Mouse (Mus musculus) lung, embryonic 14.5 days (tissue): Measurements from ENCODE around the gene Fggy. TPM values are rescaled to one million over a fixed set of nuclear protein-coding genes. Genes with fewer than 3 reads are reported as not detected.
A peak's percentile ranks its signal among the peaks of the same experiment; 100 is the strongest.

Experiments used
- ATAC-seq: fragments of 200-750 bp; cut with Nextera tagmentation; 2 replicates; pipeline ENCODE4 v1.8.0; 2017; ENCODE audit warnings: mild to moderate bottlenecking, moderate TSS enrichment, moderate library complexity; ENCODE audit not compliant: insufficient read depth
- DNase-seq: peaks from one replicate; pipeline ENCODE4 v3.0.0-alpha.2; 2015
- H3K27ac ChIP-seq: fragments of 300-500 bp; sonication (generic); 2 replicates; pipeline ENCODE4 v1.5.1; 2014; ENCODE audit warnings: low read depth, mild to moderate bottlenecking, moderate library complexity
- H3K27me3 ChIP-seq: fragments of 300-500 bp; sonication (generic); 2 replicates; pipeline ENCODE4 v1.6.1; 2014; ENCODE audit warnings: low read length, control low read depth; ENCODE audit not compliant: insufficient read depth
- H3K36me3 ChIP-seq: fragments of 300-500 bp; sonication (generic); 2 replicates; pipeline ENCODE4 v1.6.1; 2014; ENCODE audit warnings: control low read depth; ENCODE audit not compliant: insufficient read depth
- H3K4me1 ChIP-seq: fragments of 300-500 bp; sonication (generic); 2 replicates; pipeline ENCODE4 v1.6.1; 2014; ENCODE audit warnings: antibody characterized with exemption, control low read depth; ENCODE audit not compliant: insufficient read depth
- H3K4me2 ChIP-seq: fragments of 300-500 bp; sonication (generic); 2 replicates; pipeline ENCODE4 v1.6.1; 2014; ENCODE audit warnings: mild to moderate bottlenecking
- H3K4me3 ChIP-seq: fragments of 300-500 bp; sonication (generic); 2 replicates; pipeline ENCODE4 v1.5.1; 2014; ENCODE audit warnings: low read depth, low read length
- H3K9ac ChIP-seq: fragments of 300-500 bp; sonication (generic); 2 replicates; pipeline ENCODE4 v1.6.1; 2014
- H3K9me3 ChIP-seq: fragments of 300-500 bp; sonication (generic); 2 replicates; pipeline ENCODE4 v1.6.1; 2016; ENCODE audit warnings: low read depth, low read length, control low read depth
- CTCF ChIP-seq: IDR thresholded peaks from 2 replicates; pipeline ENCODE4 v1.5.1; 2016; ENCODE audit warnings: antibody characterized with exemption, low read depth
- WGBS: fragments of 180-500 bp; shearing (Covaris S2); extraction: QIAGEN DNeasy Blood & Tissue Kit; methylation state at CpG from one replicate; pipeline ENCODE4 v1.1.7; 2014; 5-methylcytosine and 5-hydroxymethylcytosine counted together
- polyA plus RNA-seq: library from polyadenylated mRNA; unstranded; fragments of >200 nt; fragmentation: Nextera tagmentation; extraction: Ambion mirVana; gene quantifications from 2 replicates; pipeline ENCODE4 v1.2.1, GENCODE M21; 2014

Gene Fggy
- polyA plus RNA-seq, 1 experiment from 2014 or later, result 9.8 TPM

DNA sequence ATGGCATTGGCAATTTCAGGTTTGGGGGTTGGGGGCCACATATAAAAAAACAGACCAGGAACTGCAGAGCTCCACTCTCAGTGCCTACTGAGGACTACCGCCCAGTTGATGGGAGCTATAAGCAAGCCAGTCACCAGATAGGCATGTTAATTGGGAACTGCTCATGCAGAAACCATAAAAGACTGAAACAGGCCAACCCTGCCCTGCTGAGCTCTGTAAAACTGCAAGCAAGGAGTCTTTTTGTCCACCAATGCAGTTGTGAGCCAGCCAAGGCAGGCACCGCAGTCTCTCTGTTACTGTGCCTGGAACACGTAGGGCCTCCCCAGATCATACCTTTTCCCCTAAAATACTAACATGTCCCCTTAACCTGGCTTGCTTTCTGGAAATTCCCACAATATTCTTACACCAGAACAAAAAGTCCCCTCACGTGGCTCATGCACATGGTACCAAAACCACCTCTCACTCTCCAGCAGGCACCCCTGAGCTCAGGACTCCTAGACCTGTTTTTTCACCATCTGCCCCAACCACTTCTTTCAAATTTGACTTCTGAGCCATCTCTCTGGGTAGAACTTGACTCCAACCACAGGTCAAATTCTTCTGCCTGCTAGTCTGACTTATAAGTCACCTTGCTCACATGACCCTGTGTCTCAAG, 377.2 kb downstream of the Fggy start:
- Histone ChIP-seq H3K36me3 (no peaks in the 10 kb centered on the region), H3K9ac (no peak overlapping the region), H3K27me3 (no peaks in the 10 kb centered on the region), H3K4me3 (no peak overlapping the region), H3K9me3 (no peaks in the 10 kb centered on the region), H3K4me1 (no peaks in the 10 kb centered on the region), H3K27ac (no peak overlapping the region), H3K4me2 (no peak overlapping the region)
- no peak for DNase-seq
- no peak for TF ChIP-seq CTCF
- no peak for ATAC-seq
- 85% methylated on average over 4 of the region's 4 CpGs for whole genome bisulfite sequencing

DNA sequence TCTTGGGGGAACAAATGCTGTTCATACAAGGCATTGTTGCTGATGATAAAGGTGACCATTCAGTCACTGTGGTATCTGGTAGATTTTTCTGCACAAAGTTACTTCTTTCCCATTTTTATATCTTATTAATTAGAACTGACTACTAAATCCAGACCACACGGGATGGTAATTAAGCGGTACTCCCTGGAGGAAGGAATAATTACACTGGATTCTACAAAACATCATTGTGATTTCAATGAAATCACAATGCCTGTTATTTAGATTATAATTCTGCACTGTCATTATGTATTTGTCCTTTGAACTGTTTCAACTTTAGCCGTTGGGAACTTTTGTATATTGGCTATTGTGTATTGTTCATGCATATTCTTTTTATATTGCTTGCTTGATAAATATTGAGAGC, 381.4 kb downstream of the Fggy start:
- no peak for ATAC-seq
- Histone ChIP-seq H3K27ac (no peak overlapping the region), H3K4me3 (no peak overlapping the region), H3K9ac (no peak overlapping the region), H3K36me3 (no peaks in the 10 kb centered on the region), H3K27me3 (no peaks in the 10 kb centered on the region), H3K9me3 (no peaks in the 10 kb centered on the region), H3K4me2 (no peak overlapping the region), H3K4me1 (no peaks in the 10 kb centered on the region)
- no peak for DNase-seq
- WGBS, result 82% methylated on average over 3 of the region's 3 CpGs
- TF ChIP-seq CTCF, result no peak

DNA sequence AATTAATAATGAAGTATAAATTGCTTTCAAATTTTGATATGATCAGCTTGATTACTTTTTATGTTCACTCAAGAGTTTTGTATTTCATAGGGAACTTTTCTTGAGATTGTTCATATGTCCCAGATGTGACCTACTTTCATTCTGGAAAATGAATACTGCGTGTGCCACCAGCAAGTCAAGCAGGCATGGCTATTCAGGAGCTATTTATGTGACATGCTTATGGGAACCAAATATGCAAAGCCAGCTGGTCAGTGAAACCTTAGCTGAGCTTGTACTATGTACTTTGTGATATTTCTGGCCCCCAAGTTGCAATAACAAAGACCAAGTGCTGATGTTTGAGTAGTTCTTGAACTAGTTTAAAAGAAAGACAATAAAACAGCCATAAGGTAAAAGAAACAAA, 390.6 kb downstream of the Fggy start:
- H3K4me1 ChIP-seq, result no peaks in the 10 kb centered on the region
- DNase-seq (no peak), ATAC-seq (no peak)
- no peak overlapping the region for H3K27ac ChIP-seq
- H3K27me3 ChIP-seq, result no peaks in the 10 kb centered on the region
- H3K9me3 ChIP-seq, result no peaks in the 10 kb centered on the region
- no peak overlapping the region for H3K4me2 ChIP-seq
- no peak overlapping the region for H3K4me3 ChIP-seq
- no peak overlapping the region for H3K9ac ChIP-seq
- WGBS, result 57% methylated on average over 1 of the region's 1 CpGs
- TF ChIP-seq CTCF, result no peak
- H3K36me3 ChIP-seq, result no peaks in the 10 kb centered on the region

DNA sequence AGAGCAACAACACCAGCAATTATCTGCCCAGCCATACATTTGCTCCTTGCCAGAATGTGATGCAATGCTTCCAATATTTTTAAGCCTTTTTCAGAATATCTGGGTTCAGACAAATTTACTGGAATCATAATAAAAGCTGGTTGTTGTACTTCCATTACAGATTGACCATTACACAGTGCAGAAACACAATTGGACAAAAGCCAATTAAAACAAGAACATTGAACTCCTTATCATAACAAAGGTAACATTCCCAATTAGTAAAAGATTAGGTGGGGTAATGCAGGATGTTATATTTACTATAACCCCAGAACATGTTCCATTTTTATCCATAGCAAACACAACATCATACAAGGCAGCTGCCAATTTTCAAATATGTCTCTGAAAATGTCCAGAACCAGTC, 396.0 kb downstream of the Fggy start:
- no peak for ATAC-seq
- Histone ChIP-seq H3K27me3 (no peaks in the 10 kb centered on the region), H3K27ac (no peak overlapping the region), H3K4me2 (no peak overlapping the region), H3K4me1 (no peaks in the 10 kb centered on the region), H3K36me3 (no peaks in the 10 kb centered on the region), H3K4me3 (no peak overlapping the region), H3K9ac (no peak overlapping the region), H3K9me3 (no peaks in the 10 kb centered on the region)
- TF ChIP-seq CTCF, result no peak
- no peak for DNase-seq

DNA sequence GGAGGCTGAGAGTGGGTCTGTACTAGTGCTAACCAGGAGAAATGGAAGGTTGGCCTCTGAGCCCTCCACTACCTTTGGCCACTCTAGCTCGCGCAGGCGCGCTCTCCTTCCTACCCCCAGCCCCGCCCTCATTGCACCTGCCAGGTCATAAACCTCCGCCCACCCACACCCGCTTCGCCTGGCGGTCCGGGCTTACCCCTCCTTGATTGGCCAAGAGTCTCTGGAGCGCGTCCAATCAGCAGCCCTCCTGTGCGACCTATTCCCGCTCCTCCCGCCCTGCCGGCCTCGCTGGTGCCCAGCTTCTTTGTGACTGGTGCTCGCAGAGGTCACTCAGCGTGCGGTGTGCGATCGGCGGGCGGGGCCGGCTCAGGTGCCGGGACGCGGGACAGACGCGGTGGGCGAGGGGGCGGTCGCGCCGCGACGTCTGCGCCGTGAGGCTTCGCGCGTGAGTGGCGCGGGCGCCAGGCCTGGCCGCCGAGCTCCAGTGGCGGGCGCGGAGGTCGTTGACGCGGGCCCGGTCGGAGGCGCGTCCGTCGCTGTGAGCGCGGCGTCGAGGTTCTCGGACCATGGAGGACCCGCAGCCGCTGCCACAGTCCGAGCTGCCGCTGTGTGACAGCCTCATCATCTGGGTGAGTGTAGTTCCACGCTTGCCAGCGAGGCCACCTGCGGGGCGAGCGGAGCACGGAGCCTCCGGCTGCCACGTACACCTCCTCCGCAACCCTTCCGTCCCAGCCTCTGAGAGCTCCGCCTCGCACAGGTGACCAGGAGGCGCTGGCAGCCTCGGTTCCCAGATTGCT, 409.8 kb downstream of the Fggy start, which contains the start of gene Hook1:
Gene Hook1 (plus strand): TSS at position 313 of the 797 bp plus-strand sequence.
- Histone ChIP-seq H3K4me3 (peak within 1 kb of the TSS; percentile 58), H3K27me3 (peaks cover 9% of the 10 kb centered on the region; the same call in 1 of the 2 replicates), H3K27ac (peak within 1 kb of the TSS; percentile 70; the same call in 1 of the 2 replicates), H3K4me2 (peak within 1 kb of the TSS; percentile 73), H3K36me3 (no peaks in the 10 kb centered on the region), H3K9me3 (no peaks in the 10 kb centered on the region), H3K9ac (peak within 1 kb of the TSS; percentile 61), H3K4me1 (no peaks in the 10 kb centered on the region; the same call in 1 of the 2 replicates)
- DNase-seq, result peak; percentile 93
- no peak for TF ChIP-seq CTCF
- peak; percentile 99 for ATAC-seq
- WGBS, result under 1% methylated on average over 81 of the region's 82 CpGs
